Mouse (Mus musculus): Measurements from ENCODE around the gene Colgalt1.

DNA sequence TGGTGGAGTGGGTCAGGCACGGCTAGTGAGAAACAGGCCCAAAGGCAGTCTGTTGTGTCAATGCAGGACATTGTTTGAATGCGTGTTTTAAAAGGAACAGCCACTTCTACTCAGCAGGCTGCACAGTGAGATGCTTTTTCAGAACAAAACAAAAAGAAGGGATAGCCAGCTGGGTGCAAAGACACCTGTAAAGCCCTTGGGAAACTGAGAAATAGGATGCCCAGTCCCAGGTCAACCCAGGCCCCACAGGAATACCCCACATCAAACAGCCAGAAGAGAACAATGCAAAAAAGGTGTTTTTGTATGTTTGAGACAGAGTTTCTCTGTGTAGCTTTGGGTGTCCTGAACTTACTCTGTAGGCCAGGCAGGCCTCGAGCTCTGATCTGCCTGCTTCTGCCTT, 22.0 kb upstream of the Colgalt1 start:
- no peak for TF ChIP-seq CTCF (IDR thresholded peaks at IDR 0.05; ENCODE audit: extremely low read depth, insufficient read length, insufficient replicate concordance, low read depth, low read length)
- TF ChIP-seq POLR2A (IDR thresholded peaks at IDR 0.05; ENCODE audit: low read depth, low read length): no peak

Data from small intestine, adult 2 months (tissue).